Comparison of ENCODE assay signal across 21 mouse cellular contexts in genomic region chr2:122784701-122785100, GRCm38 (mm10). TPM values are rescaled to one million over a fixed set of nuclear protein-coding genes. Genes with fewer than 3 reads are reported as not detected.
DNase-seq lines count a peak whose midpoint lies in the region; ATAC-seq and TF ChIP-seq lines count a peak whose summit lies in the region.
"Had no signal": no experiment of that assay in that cellular context is flagged by ENCODE, and none has a peak within 500 bp of the region (broad histone marks: within the 10 kb centered on the region; RNA-seq: fewer than 3 reads in every experiment).

No protein-coding gene starts in this region.

- no peak overlapping the region for H3K9ac ChIP-seq in kidney, embryonic 15.5 days
- H3K9ac ChIP-seq in liver, adult 2 months (ENCODE audit: low read depth, low read length), result no peak overlapping the region
- H3K9ac ChIP-seq in liver, postnatal 0 days (replicated peaks), result no peak overlapping the region

- WGBS in kidney, adult 2 months, result 67% methylated on average over 3 of the region's 3 CpGs
- 92% methylated on average over 3 of the region's 3 CpGs for WGBS in kidney, embryonic 15.5 days
- WGBS in liver, adult 2 months, result 23% methylated on average over 3 of the region's 3 CpGs
- WGBS in liver, postnatal 0 days (ENCODE audit: insufficient replicate concordance), result 68% methylated on average over 3 of the region's 3 CpGs

- H3K27ac ChIP-seq in kidney, adult 2 months (ENCODE audit: insufficient read depth, low read depth, low read length), result peak overlapping the region; percentile 55; the same call in 1 of the 2 replicates
- no peak overlapping the region for H3K27ac ChIP-seq in kidney, embryonic 15.5 days
- peak overlapping the region; percentile 1 for H3K27ac ChIP-seq in liver, adult 2 months (replicated peaks; ENCODE audit: insufficient read depth, low read depth, low read length)
- H3K27ac ChIP-seq in liver, postnatal 0 days (ENCODE audit: low read depth), result no peak overlapping the region

- TF ChIP-seq EP300 in liver, postnatal 0 days (IDR thresholded peaks at IDR 0.05; ENCODE audit: low read depth), result no peak

- H3K36me3 ChIP-seq in kidney, adult 2 months (ENCODE audit: control insufficient read depth, insufficient read depth, low read length), result no peaks in the 10 kb centered on the region; the same call in 1 of the 2 replicates
- H3K36me3 ChIP-seq in kidney, embryonic 15.5 days, result no peaks in the 10 kb centered on the region
- H3K36me3 ChIP-seq in liver, adult 2 months (ENCODE audit: control insufficient read depth, insufficient read depth, low read length), result peaks cover 17% of the 10 kb centered on the region
- no peaks in the 10 kb centered on the region for H3K36me3 ChIP-seq in liver, postnatal 0 days (replicated peaks; ENCODE audit: insufficient read depth, low read length)
- H3K36me3 ChIP-seq: G1E had no signal

- no peak overlapping the region for H3K4me2 ChIP-seq in kidney, embryonic 15.5 days
- H3K4me2 ChIP-seq in liver, postnatal 0 days (ENCODE audit: low read depth, low read length), result no peak overlapping the region

- H3K4me1 ChIP-seq in kidney, adult 2 months (ENCODE audit: control insufficient read depth, insufficient read depth, low read length), result peaks cover 37% of the 10 kb centered on the region
- H3K4me1 ChIP-seq in kidney, embryonic 15.5 days, result peaks cover 3% of the 10 kb centered on the region; the same call in 1 of the 2 replicates
- H3K4me1 ChIP-seq in liver, adult 2 months (ENCODE audit: control insufficient read depth, insufficient read depth, low read length), result peaks cover 42% of the 10 kb centered on the region
- peaks cover 7% of the 10 kb centered on the region for H3K4me1 ChIP-seq in liver, postnatal 0 days (ENCODE audit: insufficient read depth)

- H3K79me2 ChIP-seq in liver, adult 2 months (ENCODE audit: control insufficient read depth, insufficient read depth, low read length), result peaks cover 20% of the 10 kb centered on the region; the same call in 1 of the 2 replicates

- H3K4me3 ChIP-seq in kidney, adult 2 months (ENCODE audit: insufficient read depth, low read depth, low read length), result no peak overlapping the region
- no peak overlapping the region for H3K4me3 ChIP-seq in kidney, embryonic 15.5 days (replicated peaks)
- no peak overlapping the region for H3K4me3 ChIP-seq in liver, adult 2 months (ENCODE audit: insufficient read depth, low read depth, low read length)
- no peak overlapping the region for H3K4me3 ChIP-seq in liver, postnatal 0 days (ENCODE audit: low read depth, low read length)

- H3K9me3 ChIP-seq in kidney, embryonic 15.5 days (replicated peaks), result no peaks in the 10 kb centered on the region
- H3K9me3 ChIP-seq in liver, postnatal 0 days (ENCODE audit: low read length), result no peaks in the 10 kb centered on the region
- H3K9me3 ChIP-seq: G1E had no signal

- intact Hi-C loops in heart, postnatal 25 days (cut with DNase I), result no loop called here

- H3K27me3 ChIP-seq in kidney, adult 2 months (replicated peaks; ENCODE audit: control insufficient read depth, insufficient read depth, low read length), result no peaks in the 10 kb centered on the region
- H3K27me3 ChIP-seq in kidney, embryonic 15.5 days, result no peaks in the 10 kb centered on the region
- no peaks in the 10 kb centered on the region for H3K27me3 ChIP-seq in liver, adult 2 months (ENCODE audit: control insufficient read depth, insufficient read depth, low read length)
- no peaks in the 10 kb centered on the region for H3K27me3 ChIP-seq in liver, postnatal 0 days (ENCODE audit: insufficient read depth, low read length)
- H3K27me3 ChIP-seq: Patski had no signal

- no peak for TF ChIP-seq POLR2A in kidney, adult 2 months (IDR thresholded peaks at IDR 0.05; ENCODE audit: low read depth, low read length)
- no peak for TF ChIP-seq POLR2A in liver, adult 2 months (IDR thresholded peaks at IDR 0.05; ENCODE audit: extremely low read depth, insufficient read depth, low read length)

- ATAC-seq in kidney, embryonic 15.5 days (replicated peaks; ENCODE audit: low FRiP score), result no peak
- no peak for ATAC-seq in liver, postnatal 0 days
- ATAC-seq: activated CD4-positive, CD25-positive, alpha-beta regulatory T cell, adult 4 months; CD4-positive, CD25-positive, alpha-beta regulatory T cell, adult 4 months; Patski had no signal

- TF ChIP-seq CTCF in kidney, adult 2 months (conservative IDR thresholded peaks at IDR 0.05; ENCODE audit: insufficient read depth, insufficient read length, low read depth, low read length), result no peak
- no peak for TF ChIP-seq CTCF in liver, adult 2 months (IDR thresholded peaks at IDR 0.05; ENCODE audit: low read depth, low read length)
- no peak for TF ChIP-seq CTCF in liver, postnatal 0 days (IDR thresholded peaks at IDR 0.05; ENCODE audit: low read depth)

- peak; percentile 87 for DNase-seq in heart, adult 11 months
- no peak for DNase-seq in heart, postnatal 25 days (ENCODE audit: low spot score)
- DNase-seq in kidney, adult 2 months, result peak; percentile 31
- peak; percentile 42 for DNase-seq in kidney, adult 9 months
- DNase-seq in kidney, postnatal 4 days, result no peak
- peak; percentile 93 for DNase-seq in liver, adult 2 months (ENCODE audit: extremely low read depth, low read depth, low spot score)
- no peak for DNase-seq in liver, postnatal 0 days
- DNase-seq: adrenal gland, adult 2 months; adrenal gland, adult 8-10 months; adrenal gland, postnatal 10 days; adrenal gland, postnatal 14 days; adrenal gland, postnatal 25 days; adrenal gland, postnatal 36 days; B cell, adult 2 months; cerebellum, adult 11 months; cerebellum, adult 11-12 months had no signal

RNA-seq across cellular contexts. Expression of gene Sqor, which starts 19.7 kb away (rescaled TPM):
- 10 to 100 TPM; 24.9 to 25.6 TPM for total RNA-seq in heart, postnatal 25 days (2021)
- polyA plus RNA-seq in kidney, adult 2 months (2012; rRNA removed), result 79.1 and 84.5 TPM in 2 replicates
- polyA plus RNA-seq in kidney, embryonic 15.5 days (2015; fragmentation: Nextera tagmentation; extraction: Ambion mirVana), result 13.0 and 14.9 TPM in 2 replicates
- total RNA-seq in liver, adult 2 months (2014; rRNA removed), result 332 and 378 TPM in 2 replicates
- 162 and 165 TPM in 2 replicates for polyA plus RNA-seq in liver, adult 2 months (2012; rRNA removed)
- 14.6 and 15.4 TPM in 2 replicates for polyA plus RNA-seq in liver, postnatal 0 days (2015; fragmentation: Nextera tagmentation; extraction: Ambion mirVana)

RNA-seq across cellular contexts. Expression of gene Bloc1s6, which starts 46.4 kb away (rescaled TPM):
- total RNA-seq in heart, postnatal 25 days (2021), result 10 to 100 TPM; 20.6 to 23.0 TPM
- 28.4 and 29.2 TPM in 2 replicates for polyA plus RNA-seq in kidney, adult 2 months (2012; rRNA removed)
- polyA plus RNA-seq in kidney, embryonic 15.5 days (2015; fragmentation: Nextera tagmentation; extraction: Ambion mirVana), result 50.0 and 54.0 TPM in 2 replicates
- total RNA-seq in liver, adult 2 months (2014; rRNA removed), result 7.7 and 8.5 TPM in 2 replicates
- 11.1 and 17.2 TPM in 2 replicates for polyA plus RNA-seq in liver, adult 2 months (2012; rRNA removed)
- 12.6 and 13.4 TPM in 2 replicates for polyA plus RNA-seq in liver, postnatal 0 days (2015; fragmentation: Nextera tagmentation; extraction: Ambion mirVana)

Comparison
In these comparisons a context has a peak if more than half of its experiments do, and no peak if none do; other contexts are left out.
1. DNase-seq: peak in heart, adult 11 months (single experiment), kidney, adult 2 months (single experiment), kidney, adult 9 months (single experiment) and liver, adult 2 months (single experiment); none in heart, postnatal 25 days (single experiment), kidney, postnatal 4 days (0 of 2) and liver, postnatal 0 days (single experiment).
2. H3K27ac ChIP-seq: peak in kidney, adult 2 months (single experiment) and liver, adult 2 months (single experiment); none in kidney, embryonic 15.5 days (single experiment) and liver, postnatal 0 days (single experiment).